Mouse (Mus musculus) macrophage (primary cell): ENCODE measurements around the gene Bcat2. TPM values are rescaled to one million over a fixed set of nuclear protein-coding genes. Genes with fewer than 3 reads are reported as not detected.

ENCODE experiments used
- H3K27ac ChIP-seq: fragments of 350-480 bp; formaldehyde crosslinking; 2 replicates; pipeline ENCODE4 v1.9.0; 2021
- H3K36me3 ChIP-seq: fragments of 350-480 bp; formaldehyde crosslinking; 2 replicates; pipeline ENCODE4 v1.9.0; 2021; ENCODE audit errors: inconsistent target
- H3K4me3 ChIP-seq: fragments of 350-480 bp; formaldehyde crosslinking; 2 replicates; pipeline ENCODE4 v1.9.0; 2021; ENCODE audit errors: inconsistent target
- H3K79me2 ChIP-seq: fragments of 350-480 bp; formaldehyde crosslinking; 2 replicates; pipeline ENCODE4 v1.9.0; 2021; ENCODE audit errors: inconsistent target
- WGBS: methylation state at CpG from one replicate; pipeline ENCODE4 v1.1.7; 2026; ENCODE audit warnings: inconsistent platforms; ENCODE audit not compliant: missing documents; 5-methylcytosine and 5-hydroxymethylcytosine counted together
- polyA plus RNA-seq: library from polyadenylated mRNA; stranded (reverse); fragments of 250-400 nt; gene quantifications from 3 replicates; pipeline ENCODE4 v1.2.4, GENCODE M21; 2018; ENCODE audit warnings: inconsistent platforms

Bcat2 gene
- polyA plus RNA-seq, 1 experiment from 2014 or later = 31.4 TPM

DNA sequence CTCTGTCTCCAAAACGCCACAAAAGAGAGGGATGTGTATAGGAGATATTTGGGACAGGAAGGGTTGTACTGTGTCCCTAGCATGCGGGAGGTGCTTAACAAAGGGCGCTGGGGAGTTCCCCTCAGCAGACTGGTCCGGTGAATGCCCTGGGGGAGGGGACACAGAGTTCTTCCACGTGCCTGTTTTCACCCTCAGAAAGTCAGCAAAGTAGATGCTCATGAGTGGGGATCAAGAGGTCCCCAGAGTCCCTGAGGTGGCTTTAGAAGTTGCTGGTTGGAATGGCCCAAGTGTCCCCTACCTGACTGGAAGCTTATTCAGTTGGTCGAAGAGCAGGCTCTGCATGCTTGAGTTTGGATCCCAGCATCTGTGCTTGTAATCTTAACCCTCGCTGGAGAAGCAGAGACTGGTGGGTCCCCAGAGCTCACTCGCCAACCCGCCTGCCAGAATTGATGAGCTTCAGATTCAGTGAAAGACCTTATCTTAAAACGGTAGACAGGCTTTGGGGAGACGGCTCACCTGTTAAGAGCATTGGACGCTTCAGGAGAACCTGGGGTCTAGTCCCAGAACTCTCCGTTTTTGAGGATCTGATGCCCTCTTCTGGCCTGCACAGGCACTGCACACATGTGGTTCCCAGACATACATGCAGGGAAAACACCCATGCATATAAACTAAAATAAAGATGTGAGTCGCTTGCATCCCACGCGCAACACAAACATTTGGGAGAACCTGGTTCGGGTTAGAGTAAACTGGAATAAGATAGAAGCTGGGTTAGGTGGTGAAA lies 8.9 kb upstream of the Bcat2 start:
- H3K27ac ChIP-seq = peak overlapping the region; percentile 33; the same call in 1 of the 2 replicates
- H3K36me3 ChIP-seq = no peaks in the 10 kb centered on the region
- H3K4me3 ChIP-seq = no peak overlapping the region
- no peaks in the 10 kb centered on the region for H3K79me2 ChIP-seq
- WGBS = 12% methylated on average over 17 of the region's 17 CpGs

DNA sequence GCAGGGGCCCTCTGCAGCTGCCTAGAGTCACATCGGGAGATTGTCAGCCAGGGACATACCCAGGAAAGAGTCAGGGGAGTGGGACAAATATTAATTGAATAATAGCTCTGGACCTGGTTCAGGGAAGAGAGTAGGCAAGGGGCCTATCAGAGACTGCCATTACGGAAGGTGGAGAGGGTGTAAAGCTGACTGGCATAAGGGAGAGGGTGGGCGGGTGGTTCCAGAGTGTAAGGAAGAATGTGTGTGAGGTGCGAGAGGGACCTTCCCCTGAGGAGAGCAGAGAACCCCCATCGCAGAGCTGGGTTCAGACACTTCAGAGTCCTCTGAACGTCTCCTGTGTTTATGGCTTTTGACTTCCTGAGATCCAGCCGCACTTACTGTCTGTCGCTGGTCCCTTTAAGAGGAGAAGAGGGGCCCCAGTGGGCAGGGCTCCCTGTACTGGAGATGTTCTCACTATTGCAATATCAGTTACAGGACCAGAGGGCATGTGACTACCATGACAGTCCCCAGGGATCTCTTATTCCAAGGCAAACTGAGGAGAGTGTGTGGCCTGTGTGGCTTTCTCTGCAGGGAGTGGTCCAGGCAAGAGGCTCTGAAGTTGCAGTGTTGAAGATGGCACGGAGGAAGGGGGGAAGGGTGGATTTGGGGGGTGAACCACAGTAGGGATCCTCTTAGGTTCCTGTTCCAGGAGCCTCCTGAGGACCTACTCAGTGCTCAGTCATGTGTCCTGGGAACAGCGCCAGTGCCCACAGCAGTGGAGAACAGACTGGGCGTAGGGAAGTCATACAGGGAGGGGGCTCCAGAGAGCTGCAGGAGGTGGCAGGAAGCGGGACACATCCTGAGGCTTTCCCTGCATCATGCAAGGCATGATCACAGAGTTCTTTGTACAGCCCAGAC lies 8.1 kb upstream of the Bcat2 start:
- no peaks in the 10 kb centered on the region for H3K79me2 ChIP-seq
- H3K4me3 ChIP-seq = no peak overlapping the region
- H3K27ac ChIP-seq = peak overlapping the region; percentile 33
- no peaks in the 10 kb centered on the region for H3K36me3 ChIP-seq
- WGBS = 39% methylated on average over 12 of the region's 12 CpGs

DNA sequence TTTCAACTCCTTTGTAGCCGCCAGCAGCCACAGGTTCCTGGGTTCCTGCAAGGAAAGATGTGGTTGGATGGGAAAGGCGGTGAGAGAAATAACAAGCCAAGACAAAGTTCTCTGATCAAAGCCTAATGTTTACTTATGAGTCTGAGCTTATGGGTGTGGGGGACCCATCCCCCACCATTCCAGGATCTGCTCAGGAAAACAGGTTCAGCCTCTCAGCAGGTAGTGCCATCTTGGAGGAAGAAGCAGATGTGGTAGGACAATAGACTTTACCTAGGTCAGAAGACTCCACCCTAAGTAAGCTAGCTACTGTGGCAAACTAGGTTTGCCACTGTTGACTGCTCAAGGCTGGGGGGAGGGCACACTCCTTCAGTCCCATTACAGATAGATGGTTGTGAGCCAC lies 5.1 kb upstream of the Bcat2 start:
- Histone ChIP-seq H3K4me3 (no peak overlapping the region), H3K79me2 (no peaks in the 10 kb centered on the region), H3K36me3 (no peaks in the 10 kb centered on the region), H3K27ac (no peak overlapping the region)
- 95% methylated on average over 2 of the region's 2 CpGs for WGBS

DNA sequence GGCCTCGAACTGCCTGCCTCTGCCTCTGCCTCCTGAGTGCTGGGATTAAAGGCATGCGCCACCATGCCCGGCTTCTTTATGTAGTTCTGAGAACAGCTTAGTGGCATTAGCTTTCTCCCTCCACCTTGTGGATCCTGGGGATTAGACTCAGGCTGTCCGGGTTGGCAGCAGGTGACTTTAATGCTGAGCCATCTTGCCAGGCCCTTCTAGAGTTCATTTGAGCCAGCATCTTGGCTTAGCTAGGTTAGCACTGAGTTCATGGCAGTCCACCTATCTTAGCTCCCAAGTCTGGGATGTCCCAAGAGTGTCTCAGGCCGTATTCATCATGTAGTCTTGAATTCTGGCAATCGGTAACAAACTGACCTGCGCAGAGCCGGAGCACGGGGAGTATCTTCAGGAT lies 4.5 kb upstream of the Bcat2 start:
- WGBS = 91% methylated on average over 9 of the region's 9 CpGs
- Histone ChIP-seq H3K79me2 (peaks cover 1% of the 10 kb centered on the region; the same call in 1 of the 2 replicates), H3K4me3 (no peak overlapping the region), H3K36me3 (no peaks in the 10 kb centered on the region), H3K27ac (no peak overlapping the region)

DNA sequence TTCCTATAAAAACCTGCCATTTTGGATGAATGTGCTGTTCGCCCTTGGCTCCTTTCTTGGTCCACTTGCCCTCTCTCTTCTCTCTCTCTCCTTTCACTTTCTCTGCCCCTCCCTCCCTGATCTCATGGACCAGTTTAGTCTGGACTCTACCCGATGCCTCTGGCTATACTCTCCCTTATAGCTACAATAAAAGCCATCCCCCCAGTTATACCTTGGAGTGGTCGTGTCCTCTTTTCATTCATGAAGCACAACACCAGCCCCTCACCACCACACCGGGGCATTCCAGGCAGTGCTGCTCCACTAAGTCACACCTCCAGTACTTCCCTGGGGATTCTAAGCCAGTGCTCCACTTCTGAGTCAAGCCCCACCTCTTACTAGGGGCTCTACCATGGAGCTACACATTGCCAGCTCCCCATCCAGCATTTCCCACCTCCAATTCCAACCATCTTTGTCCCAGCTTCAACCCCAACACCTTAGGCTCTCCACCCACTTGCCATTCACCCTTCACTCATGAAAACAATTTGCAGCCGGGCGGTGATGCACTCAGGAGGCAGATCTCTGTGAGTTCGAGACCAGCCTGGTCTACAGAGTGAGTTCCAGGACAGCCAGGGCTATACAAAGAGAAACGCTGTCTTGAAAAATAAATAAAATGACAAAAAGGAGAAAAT lies 2.7 kb upstream of the Bcat2 start:
- Histone ChIP-seq H3K27ac (peak overlapping the region; percentile 63), H3K4me3 (no peak overlapping the region; the same call in 1 of the 2 replicates), H3K79me2 (peaks cover 19% of the 10 kb centered on the region), H3K36me3 (no peaks in the 10 kb centered on the region)
- 95% methylated on average over 8 of the region's 8 CpGs for WGBS

DNA sequence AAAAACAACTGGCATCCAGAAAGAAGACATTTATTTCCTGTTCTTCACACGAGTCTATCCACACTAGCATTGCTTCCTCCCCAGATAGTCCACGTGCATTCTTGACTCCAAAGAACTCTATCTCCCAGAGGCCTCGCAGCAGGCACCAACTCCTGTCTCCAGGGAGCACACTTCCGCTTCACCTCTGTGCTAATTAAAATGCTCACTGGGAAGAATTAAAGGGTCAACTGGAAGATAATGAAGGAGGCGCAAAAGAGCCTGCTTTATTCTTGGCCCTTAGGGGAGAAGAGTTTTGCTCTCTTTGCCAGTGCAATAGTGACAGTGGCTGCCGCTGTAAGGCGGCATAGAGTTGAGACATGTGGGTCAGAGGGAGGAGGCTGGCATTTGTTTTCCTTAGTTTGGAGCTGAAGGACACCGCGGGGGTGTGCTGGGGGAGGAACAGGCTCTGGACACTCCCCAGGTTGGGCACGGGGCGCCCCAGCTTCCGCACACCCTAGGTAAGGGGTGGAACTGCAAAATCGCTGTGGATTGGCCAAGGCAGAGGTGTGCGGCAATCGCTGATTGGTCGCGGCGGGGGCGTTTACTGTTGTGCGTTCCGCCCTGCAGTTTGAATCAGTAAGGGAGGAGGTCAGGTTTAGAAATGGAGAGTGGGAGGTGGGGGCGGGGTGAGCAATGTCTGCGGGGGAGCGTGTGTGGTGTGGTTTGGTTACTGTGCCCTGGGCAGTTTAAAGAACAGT lies 2.0 kb upstream of the Bcat2 start:
- Histone ChIP-seq H3K27ac (peak overlapping the region; percentile 63), H3K36me3 (no peaks in the 10 kb centered on the region), H3K79me2 (peaks cover 26% of the 10 kb centered on the region), H3K4me3 (peak overlapping the region; percentile 11; the same call in 1 of the 2 replicates)
- WGBS = 2% methylated on average over 24 of the region's 24 CpGs

DNA sequence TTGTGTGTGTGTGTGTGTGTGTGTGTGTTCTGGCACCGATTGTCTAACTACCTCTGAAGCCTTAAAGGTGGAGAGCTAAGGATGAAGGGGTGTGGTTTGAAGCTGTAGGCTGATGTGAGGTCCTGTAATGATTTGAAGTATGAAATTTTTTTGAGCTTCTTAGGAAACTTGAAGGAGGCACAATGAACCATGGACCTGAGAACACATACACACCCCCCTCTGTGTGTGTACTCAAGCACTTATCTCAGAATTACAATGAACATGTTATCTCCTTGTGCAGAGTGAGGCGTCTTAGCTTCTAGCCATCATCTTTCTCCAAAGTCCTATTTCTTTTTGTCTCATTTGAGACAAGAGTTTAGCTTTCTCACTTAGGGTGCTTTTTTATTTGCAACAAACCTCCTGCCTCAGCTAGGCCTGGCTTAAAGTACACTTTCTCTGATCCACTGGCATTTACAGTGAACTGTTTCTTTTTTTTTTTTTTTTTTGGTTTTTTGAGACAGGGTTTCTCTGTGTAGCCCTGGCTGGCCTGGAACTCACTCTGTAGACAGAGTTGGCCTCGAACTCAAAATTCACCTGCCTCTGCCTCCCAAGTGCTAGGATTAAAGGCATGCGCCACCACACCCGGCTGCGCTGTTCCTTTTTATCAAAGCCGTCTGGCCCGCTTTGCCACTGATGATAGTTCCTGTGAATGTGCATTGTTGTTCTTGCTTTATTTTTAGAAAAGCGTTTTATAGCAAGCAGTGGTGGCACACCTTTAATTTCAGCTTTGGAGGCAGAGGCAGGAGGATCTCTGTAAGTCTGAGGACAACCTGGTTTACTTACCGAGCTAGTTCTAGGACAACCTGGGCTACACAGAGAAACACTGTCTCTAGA lies 1.1 kb upstream of the Bcat2 start:
- Histone ChIP-seq H3K79me2 (peaks cover 35% of the 10 kb centered on the region), H3K36me3 (no peaks in the 10 kb centered on the region), H3K4me3 (peak overlapping the region; percentile 11; the same call in 1 of the 2 replicates), H3K27ac (peak overlapping the region; percentile 24; the same call in 1 of the 2 replicates)
- 85% methylated on average over 10 of the region's 10 CpGs for WGBS

DNA sequence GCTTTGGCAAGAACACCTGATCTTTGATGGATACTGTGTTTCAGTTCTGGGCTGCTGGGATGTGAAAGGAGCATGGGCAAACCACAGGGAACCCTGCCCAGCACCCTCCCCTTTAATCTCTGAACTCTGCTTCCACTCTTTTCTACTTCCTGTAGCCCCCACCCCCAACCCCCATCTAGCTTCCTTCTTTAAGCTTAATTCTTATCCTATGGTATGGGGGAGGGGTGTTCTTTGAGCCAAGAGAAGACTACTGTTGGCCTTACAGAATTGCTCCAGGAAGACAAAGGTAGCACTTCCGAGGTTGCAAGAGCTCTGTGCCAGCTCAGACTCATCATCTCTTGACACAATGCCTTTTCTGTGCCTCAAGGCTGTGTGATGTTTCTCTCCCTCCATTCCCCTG lies 2.0 kb downstream of the Bcat2 start:
- Histone ChIP-seq H3K36me3 (peaks cover 20% of the 10 kb centered on the region), H3K4me3 (no peak overlapping the region), H3K27ac (no peak overlapping the region), H3K79me2 (peaks cover 48% of the 10 kb centered on the region)
- 20% methylated on average over 1 of the region's 1 CpGs for WGBS

DNA sequence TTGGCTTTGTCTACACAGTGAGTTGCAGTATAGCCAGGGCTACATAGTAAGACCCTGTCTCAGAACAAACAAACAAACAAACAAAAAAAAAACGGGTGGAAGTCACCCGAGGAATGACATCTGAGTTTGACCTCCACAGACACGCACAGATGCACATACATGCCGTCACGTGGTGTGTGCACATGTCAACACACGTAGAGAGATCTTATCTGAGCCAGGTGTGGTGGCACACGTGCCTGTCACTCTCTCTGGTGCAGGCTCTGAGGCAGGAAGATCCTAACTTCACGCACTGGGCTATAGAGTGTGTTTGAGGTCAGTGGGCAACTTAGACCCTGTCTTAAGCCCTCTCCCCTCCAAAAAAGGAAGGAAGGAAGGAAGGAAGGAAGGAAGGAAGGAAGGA lies 4.0 kb downstream of the Bcat2 start:
- H3K36me3 ChIP-seq = peaks cover 32% of the 10 kb centered on the region
- H3K27ac ChIP-seq = no peak overlapping the region
- H3K4me3 ChIP-seq = no peak overlapping the region
- 94% methylated on average over 8 of the region's 8 CpGs for WGBS
- peaks cover 48% of the 10 kb centered on the region for H3K79me2 ChIP-seq

DNA sequence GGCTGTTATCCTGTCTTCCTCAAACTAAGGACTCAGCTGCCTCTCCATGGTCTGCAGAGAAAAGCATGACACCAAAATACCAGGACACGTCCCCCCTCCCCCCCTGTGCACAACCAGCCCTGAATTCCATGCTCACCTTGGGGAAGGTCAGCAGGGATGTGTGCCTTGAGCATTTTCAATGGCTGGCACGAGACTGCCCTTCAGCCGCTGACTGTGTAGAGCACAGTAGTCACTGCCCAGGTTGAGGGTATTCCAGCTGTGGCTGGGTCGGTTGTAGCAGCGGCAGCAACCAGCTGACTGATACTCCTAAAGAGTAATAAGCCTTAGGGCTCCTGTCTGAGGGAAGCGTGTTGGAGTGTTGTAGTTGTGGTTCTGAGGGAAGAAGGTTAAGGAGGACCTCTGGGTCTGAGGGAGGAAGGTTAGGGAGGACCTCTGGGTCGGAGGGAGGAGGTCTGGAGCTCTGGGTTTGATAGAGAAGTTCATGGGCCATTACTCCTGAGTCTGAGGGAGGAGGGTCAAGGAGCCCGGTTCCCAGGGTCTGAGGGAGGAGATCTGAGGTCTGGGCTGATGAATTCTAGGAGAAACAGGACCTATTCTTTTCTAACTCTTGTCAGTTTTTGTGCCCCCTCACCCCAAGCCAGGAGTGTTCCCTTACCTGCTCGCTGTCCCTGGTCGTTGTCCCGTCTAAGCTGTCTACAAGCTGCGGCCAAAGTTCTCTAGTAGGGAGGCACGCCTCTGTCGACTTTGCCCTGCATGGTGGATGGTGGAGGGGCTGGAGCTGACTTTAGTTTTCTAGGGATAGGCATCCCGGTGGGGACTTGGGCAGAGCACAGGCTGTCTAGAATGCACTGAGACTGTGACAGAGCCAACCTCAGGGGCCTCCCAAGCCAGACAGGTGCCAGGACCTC lies 4.8 kb downstream of the Bcat2 start:
- Histone ChIP-seq H3K79me2 (peaks cover 48% of the 10 kb centered on the region), H3K27ac (no peak overlapping the region), H3K36me3 (peaks cover 35% of the 10 kb centered on the region), H3K4me3 (no peak overlapping the region)
- WGBS = 92% methylated on average over 15 of the region's 15 CpGs

DNA sequence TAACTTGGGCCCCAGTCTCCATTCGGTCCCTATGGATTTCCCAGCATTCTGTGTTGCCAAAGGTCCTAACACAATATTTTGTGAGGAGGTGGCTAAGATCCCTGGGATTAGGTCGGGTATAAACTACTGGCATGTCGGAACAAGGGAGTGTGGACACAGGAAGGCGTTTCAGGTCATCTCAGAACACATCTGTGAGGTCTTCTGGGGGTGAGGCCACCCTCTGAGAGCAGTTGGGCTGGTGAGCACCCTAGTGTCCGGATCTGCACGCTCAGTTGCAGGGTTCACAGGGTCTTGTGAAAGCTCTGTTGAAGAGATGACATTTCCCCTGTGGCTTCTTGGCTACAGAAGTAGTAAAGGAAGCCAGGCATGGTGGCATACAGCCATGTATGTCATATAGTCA lies 16.0 kb downstream of the Bcat2 start:
- H3K79me2 ChIP-seq = no peaks in the 10 kb centered on the region
- 90% methylated on average over 6 of the region's 6 CpGs for WGBS
- no peak overlapping the region for H3K27ac ChIP-seq
- no peak overlapping the region for H3K4me3 ChIP-seq
- H3K36me3 ChIP-seq = peaks cover 38% of the 10 kb centered on the region

DNA sequence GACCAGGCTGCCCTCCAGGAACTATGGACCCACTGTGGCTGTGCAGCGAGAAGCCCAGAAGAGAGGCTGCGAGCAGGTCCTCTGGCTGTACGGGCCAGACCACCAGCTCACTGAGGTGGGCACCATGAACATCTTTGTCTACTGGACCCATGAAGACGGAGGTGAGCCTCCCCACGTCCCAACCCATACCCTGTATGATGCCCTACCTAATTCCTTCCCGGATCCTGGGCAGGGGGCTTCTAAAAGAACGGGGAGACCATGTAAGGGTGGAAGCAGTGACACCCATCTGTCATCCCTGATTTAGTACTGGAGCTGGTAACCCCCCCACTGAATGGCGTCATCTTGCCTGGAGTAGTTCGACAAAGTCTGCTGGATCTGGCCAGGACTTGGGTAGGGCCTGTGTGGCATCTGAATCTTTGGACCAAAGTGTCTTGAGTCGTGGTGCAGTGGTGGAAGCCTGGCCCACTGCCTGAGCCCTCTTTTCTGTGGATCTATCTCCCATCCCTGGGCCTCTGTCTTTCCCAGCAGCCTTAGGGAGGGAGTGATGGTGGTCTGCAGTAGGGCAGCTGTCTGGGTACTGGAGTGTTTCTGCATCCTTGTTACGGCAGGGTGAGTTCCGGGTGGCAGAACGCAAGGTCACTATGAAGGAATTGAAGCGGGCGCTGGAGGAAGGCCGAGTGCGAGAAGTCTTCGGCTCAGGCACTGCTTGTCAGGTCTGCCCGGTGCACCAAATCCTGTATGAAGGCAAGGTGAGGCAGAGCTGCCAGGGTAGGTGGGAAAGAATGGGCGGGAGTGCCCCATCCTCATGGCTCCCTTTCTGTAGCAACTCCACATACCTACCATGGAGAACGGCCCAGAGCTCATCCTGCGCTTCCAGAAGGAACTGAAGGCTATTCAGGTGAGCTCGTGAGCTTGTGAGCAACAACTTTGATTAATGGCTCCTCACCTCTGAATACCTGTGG lies 18.0 kb downstream of the Bcat2 start:
- Histone ChIP-seq H3K4me3 (no peak overlapping the region), H3K79me2 (no peaks in the 10 kb centered on the region), H3K36me3 (peaks cover 34% of the 10 kb centered on the region), H3K27ac (no peak overlapping the region)
- 96% methylated on average over 23 of the region's 23 CpGs for WGBS
